Mouse (Mus musculus): ENCODE data around the gene Lrrc32. TPM values are rescaled to one million over a fixed set of nuclear protein-coding genes. Genes with fewer than 3 reads are reported as not detected.

The Lrrc32 gene
- 10 to 100 TPM; 14.6 to 15.8 TPM for total RNA-seq (2021)

- no peak for DNase-seq
- intact Hi-C loops (cut with DNase I) = no loop called here
Observed at GRCm38 (mm10) chr7:98489131-98489530, at the start of gene Lrrc32. Lrrc32 (plus strand) TSS chr7:98489283.

DNA sequence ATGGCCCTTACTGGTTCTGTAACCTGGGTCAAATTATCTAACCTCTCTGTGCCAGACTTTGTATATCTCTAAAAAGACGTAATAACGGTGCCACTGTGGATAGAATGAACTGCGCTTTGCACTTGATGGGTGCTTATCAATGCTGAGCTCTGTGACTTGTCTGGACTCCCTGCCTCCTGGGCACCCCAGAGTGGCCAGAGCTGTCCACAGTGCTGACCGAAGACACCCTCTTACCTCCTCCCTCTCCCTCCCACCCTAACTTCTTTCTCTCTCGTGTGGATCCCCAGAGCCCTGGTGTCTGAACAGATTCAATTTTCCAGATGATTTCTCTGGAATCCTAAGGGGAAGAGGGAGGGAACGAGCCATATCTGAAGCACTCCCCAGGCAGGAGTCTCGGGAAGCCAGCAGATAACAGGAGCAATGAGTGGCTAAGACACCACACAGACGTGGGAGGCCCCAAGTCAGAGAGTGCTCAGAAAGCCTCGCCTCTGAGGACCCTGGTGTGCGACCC is 49.1 kb upstream of the Lrrc32 start, which contains the start of gene Gucy2d:
Gene Gucy2d, plus strand, starts transcription at position 461 of the 511 bp plus-strand sequence.
- no peak for DNase-seq
- intact Hi-C loops (cut with DNase I) = no loop called here

- intact Hi-C loops (cut with DNase I) = loop anchor here (1.0 to 5.0 kb wide), 2 partner anchors 99 to 160 kb away; no protein-coding TSS in a partner anchor
- no peak for DNase-seq
Observed at GRCm38 (mm10) chr7:98446873-98447272, 42.2 kb upstream of the Lrrc32 start.

DNA sequence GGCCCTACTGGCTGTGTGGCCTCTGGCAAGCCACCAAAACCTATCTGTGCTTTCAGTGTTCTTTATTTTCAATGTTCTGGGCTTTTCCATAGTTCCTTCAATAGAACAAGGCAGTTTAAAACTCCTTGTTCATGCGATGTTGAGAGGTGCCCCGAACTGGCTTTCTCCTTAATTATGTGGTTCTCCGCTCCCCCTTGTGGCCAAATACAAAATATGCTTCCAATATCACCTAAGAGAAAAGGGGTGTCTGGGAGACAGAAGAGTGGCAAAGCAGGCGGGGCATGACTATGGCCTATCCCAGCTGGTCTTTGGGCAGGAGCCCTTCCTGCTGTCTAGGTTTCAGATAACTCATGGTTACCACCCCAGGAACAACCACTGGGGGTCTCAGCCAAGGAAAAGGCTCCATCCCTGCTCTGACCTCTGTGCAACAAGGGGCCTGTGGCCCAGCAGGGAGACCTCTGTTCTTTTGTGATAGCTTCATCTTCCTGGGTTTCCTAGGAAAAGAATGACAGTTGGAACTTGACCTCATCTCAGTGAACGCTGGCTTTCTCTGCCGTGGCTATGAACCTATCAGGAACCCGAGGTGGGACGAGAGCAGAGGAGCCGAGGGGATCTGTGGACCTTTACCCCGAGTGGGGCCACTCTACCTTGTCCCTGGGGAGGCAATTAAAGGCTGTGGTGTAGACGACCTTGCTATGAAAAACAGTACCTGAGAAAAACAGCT is 41.3 kb upstream of the Lrrc32 start:
- DNase-seq = no peak
- intact Hi-C loops (cut with DNase I) = loop anchor here (1.0 to 5.0 kb wide), 2 partner anchors 99 to 160 kb away; no protein-coding TSS in a partner anchor

GRCm38 (mm10) chr7:98448309-98448630 is 40.8 kb upstream of the Lrrc32 start:
- intact Hi-C loops (cut with DNase I) = loop anchor here (5.0 kb wide), 1 partner anchor 161 kb away; no protein-coding TSS in a partner anchor
- no peak for DNase-seq

DNA sequence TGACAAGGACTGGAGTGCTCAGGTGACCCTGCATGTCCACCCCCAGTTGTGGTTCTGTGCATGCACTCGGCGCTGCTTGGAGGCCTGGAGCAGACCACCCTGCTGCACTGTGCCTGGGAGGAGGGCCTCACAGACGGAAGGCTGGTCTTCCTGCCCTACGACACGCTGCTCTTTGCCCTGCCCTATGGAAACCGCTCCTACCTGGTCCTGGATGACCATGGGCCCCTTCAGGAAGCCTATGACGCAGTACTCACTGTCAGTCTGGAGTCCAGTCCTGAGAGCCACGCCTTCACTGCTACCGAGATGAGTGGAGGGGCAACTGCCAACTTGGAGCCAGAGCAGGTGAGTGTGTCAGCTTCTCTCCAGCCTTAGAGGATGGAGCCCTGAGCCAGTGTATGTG is 39.4 kb upstream of the Lrrc32 start:
- no peak for DNase-seq
- intact Hi-C loops (cut with DNase I) = loop anchor here (5.0 kb wide), 1 partner anchor 162 kb away; no protein-coding TSS in a partner anchor

DNA sequence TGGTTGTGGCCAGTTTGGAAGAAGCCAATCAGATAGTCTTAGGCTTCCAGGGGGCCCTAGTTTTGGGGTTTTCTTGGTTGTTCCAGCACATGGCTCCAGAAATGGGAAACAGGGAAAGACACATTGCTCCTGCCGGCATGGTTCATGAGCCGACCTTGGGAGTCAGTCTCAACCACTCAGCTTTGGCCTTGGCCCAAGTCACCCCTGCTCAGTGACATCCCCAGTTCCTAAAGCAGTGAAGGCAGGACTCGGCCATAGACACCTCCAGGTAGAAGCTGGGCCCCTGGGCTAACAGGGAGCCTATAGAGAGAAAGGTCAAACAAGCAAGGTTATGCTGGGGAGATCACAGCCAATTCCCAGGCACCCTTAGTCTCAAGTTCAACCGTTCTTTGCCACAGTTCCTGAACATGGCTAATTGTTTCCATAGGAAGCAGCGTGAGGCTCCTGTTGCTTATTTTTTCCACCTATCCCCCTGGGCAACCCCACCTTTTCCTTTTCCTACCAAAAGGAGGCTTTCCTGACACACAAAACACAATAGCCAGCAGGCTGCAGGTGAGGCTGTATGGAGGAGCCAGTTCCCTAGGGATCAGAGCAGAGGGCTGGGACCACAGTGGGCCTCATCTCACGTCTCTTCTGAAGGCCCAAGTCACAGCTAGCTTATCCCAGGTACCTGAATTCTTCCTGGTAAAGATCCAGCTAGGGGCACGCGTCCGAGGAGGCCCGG is 34.5 kb upstream of the Lrrc32 start:
- DNase-seq = no peak

DNA sequence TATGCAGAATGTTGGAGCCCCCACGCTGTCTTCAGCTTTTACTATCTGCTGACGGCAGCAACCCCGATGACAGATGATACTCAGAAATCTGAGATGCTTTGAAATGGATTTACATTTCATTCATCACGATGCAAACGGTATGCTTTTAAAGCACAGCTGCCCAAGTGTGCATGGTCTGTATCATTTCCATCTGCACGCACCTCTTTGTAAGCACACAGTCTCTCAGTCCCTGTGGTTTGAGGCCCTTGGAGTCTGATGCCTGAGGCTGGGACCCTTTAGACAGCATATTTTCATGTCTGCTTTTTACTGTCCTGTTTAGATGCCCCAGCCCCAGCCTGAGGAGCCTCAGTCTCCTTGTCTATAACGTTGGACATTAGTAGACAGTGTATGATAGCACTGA is 28.8 kb upstream of the Lrrc32 start:
- DNase-seq = no peak
- intact Hi-C loops (cut with DNase I) = no loop called here

More for the DNA sequence above, 34.5 kb upstream of the Lrrc32 start:
- intact Hi-C loops (cut with DNase I) = no loop called here

- DNase-seq = no peak
- intact Hi-C loops (cut with DNase I) = no loop called here
Observed at GRCm38 (mm10) chr7:98469089-98469488, 20.0 kb upstream of the Lrrc32 start.

- intact Hi-C loops (cut with DNase I) = no loop called here
- no peak for DNase-seq
Observed at GRCm38 (mm10) chr7:98472529-98472928, 16.6 kb upstream of the Lrrc32 start.

DNA sequence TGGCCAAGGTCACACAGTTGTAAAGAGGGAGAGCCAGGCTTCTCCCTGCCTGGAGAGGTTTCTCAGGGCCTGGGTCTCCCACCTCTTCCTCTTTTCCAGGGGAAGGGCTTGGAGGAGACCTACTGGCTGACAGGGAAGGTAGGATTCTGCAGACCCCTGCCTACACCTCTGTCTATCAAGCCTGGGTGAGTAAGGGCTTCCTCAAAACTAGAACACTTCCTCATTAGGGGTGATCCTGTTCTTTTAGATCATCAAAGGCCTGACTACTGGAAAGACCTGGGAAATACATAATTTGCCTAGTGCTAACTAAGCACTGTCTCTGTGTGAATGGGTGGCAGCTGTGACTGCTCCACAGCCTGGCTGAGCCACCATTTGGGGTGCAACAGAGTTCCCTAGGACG is 14.5 kb upstream of the Lrrc32 start:
- intact Hi-C loops (cut with DNase I) = no loop called here

DNA sequence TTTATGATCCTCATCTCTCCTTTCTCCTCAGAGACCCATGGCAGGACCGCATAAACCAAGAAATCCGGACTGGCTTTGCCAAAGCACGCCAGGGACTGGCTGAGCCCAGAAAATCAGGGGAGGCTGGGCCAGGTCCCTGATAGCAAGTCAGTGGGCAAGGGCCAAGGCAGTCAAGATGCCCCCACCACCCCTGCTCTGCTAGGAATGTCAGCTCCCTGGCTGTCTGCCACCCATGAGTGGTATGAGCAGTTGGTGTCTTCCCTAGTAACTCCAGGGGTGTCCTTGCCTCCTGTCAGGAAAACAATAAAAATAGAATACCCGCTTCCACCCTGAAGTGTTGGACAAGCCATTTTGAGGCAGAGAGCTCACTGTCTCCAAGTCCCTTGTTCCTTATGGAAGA is 11.9 kb upstream of the Lrrc32 start:
- no peak for DNase-seq
- intact Hi-C loops (cut with DNase I) = no loop called here

More for the DNA sequence above, 14.5 kb upstream of the Lrrc32 start:
- no peak for DNase-seq

DNA sequence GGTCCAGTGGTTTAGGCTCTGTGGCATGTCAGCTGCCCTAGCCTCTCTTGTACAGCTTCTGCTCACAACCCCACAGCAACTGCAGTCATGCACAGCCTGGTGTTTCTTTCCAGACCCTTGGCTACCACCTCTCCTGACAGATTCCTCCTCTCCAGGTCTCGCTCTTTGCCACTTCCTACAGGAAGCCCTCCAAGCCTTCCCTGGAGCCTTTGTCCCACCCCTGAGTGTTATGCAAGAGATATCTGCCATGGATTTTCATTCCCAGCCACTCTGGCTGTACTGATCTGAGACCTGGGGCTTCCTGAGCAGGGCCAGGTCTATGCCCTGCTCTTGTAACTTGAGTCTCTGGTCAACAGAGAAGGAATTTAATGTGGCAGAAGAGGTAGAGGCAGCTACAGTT is 8.6 kb upstream of the Lrrc32 start:
- DNase-seq = no peak
- intact Hi-C loops (cut with DNase I) = loop anchor here (5.0 kb wide), 1 partner anchor 217 kb away; no protein-coding TSS in a partner anchor

- peak; percentile 83 to 86 for DNase-seq
- intact Hi-C loops (cut with DNase I) = loop anchor here (1.0 to 5.0 kb wide), 3 partner anchors 108 to 216 kb away; no protein-coding TSS in a partner anchor
Observed at GRCm38 (mm10) chr7:98481066-98481734, 7.9 kb upstream of the Lrrc32 start.

GRCm38 (mm10) chr7:98481861-98482260 is 7.2 kb upstream of the Lrrc32 start:
- DNase-seq = no peak

DNA sequence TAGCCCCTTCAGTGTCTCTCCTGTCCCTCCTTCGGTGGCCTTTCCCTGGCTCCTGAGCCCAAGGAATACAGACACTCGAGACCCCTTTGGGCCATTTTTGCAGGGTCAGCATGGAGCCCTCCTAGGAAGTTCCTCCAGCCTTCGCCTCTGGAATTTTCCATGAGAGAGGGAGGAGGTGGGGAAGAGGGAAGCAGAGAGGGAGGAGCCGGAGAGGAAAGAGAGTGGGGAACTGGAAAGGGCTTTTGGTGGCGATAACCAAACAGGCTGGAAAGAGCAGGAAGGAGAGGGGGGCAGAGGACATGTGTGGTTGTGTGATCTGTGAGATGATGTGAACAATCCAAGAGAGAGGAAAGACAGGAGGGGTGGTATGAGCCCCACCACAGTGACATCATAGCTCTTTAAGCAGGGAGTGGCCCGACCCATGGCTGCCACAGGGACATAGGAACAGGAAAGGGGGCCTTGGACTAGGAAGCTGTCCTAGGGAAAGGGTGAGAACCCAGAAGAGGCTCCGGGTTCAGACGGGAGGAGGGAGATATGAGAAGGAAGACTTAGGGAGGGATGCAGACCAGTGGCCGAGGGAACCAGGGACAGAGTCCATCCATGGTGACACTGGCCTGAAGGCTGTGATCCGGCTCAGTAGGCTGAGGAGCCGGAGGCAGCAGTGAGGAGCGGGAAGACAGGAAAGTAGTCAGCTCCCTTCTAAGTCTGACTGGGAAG is 6.4 kb upstream of the Lrrc32 start:
- intact Hi-C loops (cut with DNase I) = loop anchor here (5.0 kb wide), 1 partner anchor 215 kb away; no protein-coding TSS in a partner anchor
- DNase-seq = peak; percentile 36 to 56

More at GRCm38 (mm10) chr7:98481861-98482260, 7.2 kb upstream of the Lrrc32 start:
- intact Hi-C loops (cut with DNase I) = loop anchor here (1.0 to 5.0 kb wide), 3 partner anchors 107 to 215 kb away; no protein-coding TSS in a partner anchor

- intact Hi-C loops (cut with DNase I) = loop anchor here (5.0 kb wide), 1 partner anchor 214 kb away; no protein-coding TSS in a partner anchor
Observed at GRCm38 (mm10) chr7:98483268-98483607, 5.8 kb upstream of the Lrrc32 start.

GRCm38 (mm10) chr7:98484878-98485277 is 4.2 kb upstream of the Lrrc32 start:
- no peak for DNase-seq
- intact Hi-C loops (cut with DNase I) = loop anchor here (5.0 kb wide), 1 partner anchor 212 kb away; no protein-coding TSS in a partner anchor

More at GRCm38 (mm10) chr7:98483268-98483607, 5.8 kb upstream of the Lrrc32 start:
- no peak for DNase-seq

- intact Hi-C loops (cut with DNase I) = no loop called here
- DNase-seq = peak in 1 of 2 experiments; percentile 53
Observed at GRCm38 (mm10) chr7:98485508-98485907, 3.6 kb upstream of the Lrrc32 start.

DNA sequence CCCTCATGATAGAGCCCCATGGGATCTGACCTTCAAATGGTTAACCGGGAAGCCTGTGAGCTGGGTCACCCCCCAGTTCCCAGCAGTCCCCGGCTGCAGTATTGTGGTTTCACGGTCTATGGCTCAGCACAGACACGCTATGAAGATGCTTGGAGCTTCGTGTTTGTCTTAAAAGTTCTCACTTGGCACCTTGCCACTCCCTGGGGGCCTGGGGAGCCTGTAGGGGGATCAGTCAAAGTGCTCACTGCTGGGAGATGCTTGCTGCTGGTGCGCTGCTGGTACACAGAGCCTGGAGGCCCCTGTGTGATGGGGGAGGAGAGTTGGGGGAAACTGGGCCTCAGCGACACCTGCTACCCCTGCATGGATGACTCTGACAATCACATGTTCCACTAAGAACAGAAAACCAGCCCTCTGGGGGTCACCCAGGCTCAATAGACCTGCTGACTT is 2.6 kb upstream of the Lrrc32 start:
- intact Hi-C loops (cut with DNase I) = no loop called here
- no peak for DNase-seq
